Mouse (Mus musculus): ENCODE results near the gene Hapln4. TPM values are rescaled to one million over a fixed set of nuclear protein-coding genes. Genes with fewer than 3 reads are reported as not detected.
A peak's percentile ranks its signal among the peaks of the same experiment; 100 is the strongest.

Hapln4 gene
- total RNA-seq, 2 experiments from 2014 or later: 6.8 to 7.7 TPM

DNA sequence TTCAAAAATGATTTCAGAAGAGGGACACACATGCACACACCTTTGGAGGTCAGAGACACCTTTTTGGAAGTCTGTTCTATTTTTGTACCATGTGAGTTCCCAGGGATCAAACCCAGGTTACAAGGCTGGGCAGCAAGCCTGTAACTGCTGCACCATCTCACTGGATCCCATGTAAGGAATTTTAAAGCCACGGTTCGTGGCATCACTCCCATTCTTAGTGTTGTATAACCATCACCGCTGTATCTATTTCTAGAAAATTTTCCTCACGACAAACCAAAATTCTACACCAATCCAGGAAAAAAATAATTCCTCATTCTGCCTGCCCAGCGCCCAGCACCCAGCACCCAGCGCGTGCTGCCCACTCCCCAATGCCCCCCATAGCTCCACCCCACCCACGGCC, 16.0 kb downstream of the Hapln4 start:
- no peak for DNase-seq (ENCODE audit: low spot score in 2 of 2)

DNA sequence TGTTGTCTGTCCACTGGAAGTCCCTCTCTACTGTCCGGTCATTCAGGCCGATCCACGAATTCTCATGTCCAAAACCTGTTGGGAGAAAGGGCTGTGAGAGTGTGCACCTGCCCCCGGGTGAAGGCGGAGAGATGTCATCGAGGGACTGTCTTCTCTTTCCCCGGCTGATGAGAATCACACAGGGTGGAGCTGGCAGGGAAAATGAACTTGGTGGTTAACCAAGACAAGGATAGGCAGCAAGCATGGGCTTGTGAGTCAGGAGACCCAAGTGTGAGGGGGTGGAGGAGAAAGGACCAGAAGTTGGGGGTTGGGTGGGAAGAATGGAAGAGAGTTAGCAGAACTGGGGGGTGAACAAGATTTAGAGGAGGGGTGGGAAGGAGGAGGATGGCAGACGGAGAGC, 17.0 kb downstream of the Hapln4 start:
- DNase-seq (ENCODE audit: low spot score in 2 of 2): no peak

DNA sequence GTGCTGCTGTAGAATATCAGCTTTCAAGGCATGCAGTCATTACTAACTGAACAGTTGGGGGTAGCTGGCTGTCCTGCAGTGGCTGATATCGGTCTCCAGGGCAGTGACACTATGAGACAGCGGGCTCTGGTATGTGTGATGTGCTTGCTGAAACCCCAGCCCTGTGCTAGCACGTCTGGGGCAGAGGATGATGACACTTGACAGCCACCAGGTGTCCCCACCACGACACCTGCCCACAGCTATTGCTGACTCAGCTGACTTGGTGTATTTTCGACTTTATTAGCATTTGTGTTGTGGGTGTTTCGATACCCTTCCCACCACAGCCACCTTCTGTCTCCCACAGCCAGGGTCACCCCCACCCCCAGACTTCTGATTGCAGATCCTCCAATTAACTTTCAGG, 21.2 kb downstream of the Hapln4 start:
- DNase-seq (ENCODE audit: low spot score in 2 of 2): peak in 1 of 2 experiments; percentile 45

DNA sequence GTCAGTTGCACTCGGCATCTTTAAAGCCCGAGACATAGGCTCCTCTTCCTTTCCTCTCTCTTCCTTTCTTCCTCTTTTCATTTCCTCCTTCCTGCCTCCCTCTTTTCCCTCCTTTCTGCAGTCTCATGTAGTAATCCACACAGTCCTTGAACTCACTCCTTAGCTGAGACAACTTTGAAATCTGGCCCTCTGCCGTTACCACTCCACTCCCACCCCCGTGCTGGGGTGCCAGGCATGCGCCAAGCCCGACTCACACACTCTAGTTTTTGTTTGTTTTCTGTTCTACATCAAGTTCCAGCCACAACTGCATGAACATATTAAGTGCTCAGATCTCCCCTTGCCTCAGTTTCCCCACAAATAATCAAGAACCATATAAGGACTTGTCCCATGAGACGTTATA, 21.7 kb downstream of the Hapln4 start:
- DNase-seq (ENCODE audit: low spot score in 2 of 2): no peak

DNA sequence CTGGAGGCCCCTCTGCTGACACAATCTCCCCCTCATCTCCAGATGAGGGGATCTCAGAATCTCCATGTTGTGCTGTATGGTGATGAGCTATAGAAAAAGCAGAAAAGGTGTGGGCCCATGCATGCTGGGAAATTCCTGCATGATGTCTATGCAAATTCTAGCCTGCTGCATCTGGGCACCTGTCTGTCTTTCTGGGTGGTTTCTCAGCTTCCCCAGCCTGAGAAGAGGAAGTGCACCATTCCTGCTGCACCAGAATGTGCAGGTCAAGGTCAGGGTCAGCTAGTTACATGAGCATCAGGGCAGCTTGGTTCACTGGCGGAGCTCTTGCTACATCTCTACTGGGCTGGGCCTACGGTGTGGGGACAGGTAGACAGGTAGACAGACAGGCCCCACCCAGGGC, 27.2 kb downstream of the Hapln4 start:
- DNase-seq (ENCODE audit: low spot score in 2 of 2): no peak

DNA sequence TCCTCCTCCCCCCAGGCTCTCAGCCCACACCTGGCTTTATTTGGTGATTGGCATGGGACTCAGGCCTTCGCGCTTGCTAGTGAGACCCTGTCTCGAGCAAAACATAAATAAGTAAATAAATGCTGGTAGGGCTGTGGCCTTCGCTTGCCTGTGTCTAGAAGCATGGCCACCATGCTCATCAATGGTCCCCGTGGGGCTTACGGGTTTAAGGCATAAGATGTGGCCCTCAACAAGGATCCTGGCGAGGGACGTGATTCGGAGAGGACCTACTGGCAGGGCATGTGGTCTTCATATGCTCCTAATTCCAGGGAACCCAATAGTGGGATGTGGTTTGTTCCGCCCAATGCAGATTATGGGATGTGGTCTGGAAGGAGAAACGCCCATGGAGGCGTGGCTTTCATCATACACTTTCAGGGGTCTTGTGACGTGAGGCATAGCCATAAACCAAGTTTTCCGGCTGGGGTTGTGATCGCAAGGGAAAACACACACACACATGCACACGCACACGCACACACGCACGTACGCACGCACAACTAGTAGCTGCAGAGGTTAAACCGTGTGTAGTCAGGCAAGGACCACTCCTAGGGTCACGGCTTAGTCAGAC, 28.0 kb downstream of the Hapln4 start:
- DNase-seq (ENCODE audit: low spot score in 2 of 2): no peak

DNA sequence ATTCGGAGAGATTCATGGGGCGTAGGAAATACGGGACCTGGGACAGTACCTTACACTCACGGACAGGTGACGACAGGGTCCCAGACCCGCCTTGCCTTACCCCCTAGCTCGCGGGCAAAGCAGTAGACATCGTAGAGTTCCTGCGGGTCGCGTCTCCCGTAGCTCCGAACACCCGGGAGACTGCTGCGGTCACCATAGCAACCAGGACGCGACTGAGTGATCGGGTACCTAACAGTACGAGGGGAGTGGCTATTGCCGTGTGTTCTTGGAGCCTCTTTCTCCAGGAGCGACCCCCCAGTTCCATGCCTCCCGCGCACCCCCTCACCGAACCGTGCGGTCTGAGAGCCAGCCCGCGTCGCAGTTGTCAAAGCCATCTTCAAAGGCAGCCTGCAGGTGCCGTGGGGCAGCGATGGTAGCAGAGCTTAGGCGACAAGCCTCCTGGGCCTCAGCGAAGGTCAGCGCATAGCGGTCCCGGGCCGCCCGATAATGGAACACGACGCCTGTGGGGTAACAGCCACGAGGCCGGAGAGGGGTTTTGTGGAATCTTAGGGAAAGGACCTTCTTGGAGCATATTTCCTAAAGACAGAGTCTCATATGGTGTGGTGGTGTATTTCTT, 29.3 kb downstream of the Hapln4 start:
- DNase-seq (ENCODE audit: low spot score in 2 of 2): no peak

DNA sequence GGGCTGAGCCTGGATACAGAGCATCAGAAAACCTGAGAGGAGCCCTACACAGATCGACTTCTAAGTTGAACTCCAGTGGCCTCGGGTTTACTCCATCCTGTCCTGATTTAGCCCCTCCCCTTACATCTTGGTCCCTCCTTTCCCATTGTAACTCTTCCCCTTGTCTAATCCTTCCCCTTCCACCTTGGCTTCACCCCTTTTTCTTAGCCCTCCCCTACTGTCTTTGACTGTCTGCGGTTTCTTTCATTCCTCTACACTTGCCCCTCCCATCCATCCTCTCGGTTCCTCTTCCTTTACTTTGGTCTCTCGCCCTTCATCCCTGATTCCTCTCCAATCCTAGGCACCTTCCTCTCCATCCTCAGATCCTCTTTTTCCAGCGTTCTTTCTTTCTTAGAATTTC, 31.2 kb downstream of the Hapln4 start:
- DNase-seq (ENCODE audit: low spot score in 2 of 2): no peak

DNA sequence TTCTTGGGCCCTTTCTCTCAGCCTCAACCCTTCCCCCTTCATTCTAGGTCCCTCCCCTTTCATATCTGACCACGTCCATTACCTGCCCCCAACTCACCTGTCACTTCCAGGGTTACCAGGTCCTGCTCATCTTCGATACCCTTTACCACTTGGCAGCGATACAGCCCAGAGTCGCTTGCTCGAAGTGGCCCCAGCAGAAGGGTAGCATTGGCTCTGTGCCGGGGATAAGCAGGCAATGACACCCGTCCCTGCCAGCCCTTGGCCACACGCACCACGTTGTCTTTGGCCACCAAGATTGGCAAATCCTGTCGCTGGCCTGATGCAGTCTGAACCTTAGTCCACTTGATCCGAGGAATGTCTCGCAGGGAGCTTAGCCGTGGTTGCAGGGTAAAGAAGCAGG, 31.6 kb downstream of the Hapln4 start:
- DNase-seq (ENCODE audit: low spot score in 2 of 2): no peak

DNA sequence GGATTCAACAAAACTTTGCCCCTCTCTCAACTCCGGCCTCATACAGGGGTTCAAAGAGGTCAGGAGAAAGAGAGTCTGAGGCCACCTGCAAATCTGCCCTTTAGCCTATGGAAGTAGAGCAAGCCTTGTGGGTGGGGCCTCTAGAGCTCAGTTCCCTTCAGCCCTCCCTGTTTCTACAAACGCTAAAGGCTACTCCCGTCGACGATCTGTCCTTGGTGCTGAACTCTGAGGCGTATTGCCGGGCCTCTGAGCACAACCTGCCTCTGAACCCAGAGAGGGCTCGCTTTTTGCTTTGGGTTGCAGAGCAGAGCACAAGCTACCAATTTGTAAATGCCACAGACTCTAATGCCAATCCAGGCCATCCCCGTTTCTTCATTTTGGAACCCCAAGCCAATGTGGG, 34.4 kb downstream of the Hapln4 start:
- DNase-seq (ENCODE audit: low spot score in 2 of 2): no peak

DNA sequence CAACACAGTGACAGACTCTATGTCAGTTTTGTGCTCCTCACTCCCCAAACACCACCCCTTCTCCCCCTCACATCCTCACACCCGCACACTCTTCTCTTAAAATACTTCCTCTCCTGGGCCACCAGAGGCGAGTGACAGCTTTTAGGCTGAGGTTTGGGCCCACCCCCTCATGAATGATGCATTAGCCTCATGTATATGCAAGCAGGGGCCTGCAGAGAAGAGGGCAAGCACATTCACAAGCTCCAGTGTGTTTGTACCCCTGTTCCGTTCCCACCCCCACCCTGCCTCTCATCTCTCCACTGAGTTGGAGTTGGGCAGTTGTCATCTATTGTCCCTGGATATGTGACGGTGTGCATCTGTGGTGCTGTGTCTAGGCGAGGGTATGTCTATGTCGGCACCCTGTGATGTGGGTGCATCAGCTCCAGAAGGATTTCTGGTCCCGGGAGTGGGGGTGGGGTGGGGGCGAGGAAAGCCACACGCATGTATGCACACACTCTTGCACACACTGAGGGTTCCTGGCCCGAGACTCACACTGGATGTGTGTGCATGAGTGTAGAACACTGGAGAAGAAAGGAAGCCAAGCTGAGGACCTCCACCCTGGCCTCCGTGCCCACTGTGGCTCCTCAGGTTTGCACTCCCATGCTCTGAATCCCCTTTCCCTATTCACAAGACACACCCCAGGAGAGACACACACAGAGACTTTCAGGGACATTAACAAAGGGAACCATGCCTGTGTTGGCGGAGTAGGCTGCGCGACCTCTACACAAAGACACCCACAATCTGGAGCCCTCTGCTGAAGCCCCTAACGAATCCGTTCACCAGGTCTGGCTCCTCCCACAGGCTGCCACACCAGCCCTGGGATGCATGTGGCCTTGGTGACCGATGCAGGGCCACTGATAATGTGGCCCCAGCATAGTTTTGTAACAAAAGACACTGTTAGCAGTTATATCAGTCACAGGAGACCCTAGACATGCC, 35.8 kb downstream of the Hapln4 start:
- DNase-seq (ENCODE audit: low spot score in 2 of 2): peak; percentile 54 to 67

DNA sequence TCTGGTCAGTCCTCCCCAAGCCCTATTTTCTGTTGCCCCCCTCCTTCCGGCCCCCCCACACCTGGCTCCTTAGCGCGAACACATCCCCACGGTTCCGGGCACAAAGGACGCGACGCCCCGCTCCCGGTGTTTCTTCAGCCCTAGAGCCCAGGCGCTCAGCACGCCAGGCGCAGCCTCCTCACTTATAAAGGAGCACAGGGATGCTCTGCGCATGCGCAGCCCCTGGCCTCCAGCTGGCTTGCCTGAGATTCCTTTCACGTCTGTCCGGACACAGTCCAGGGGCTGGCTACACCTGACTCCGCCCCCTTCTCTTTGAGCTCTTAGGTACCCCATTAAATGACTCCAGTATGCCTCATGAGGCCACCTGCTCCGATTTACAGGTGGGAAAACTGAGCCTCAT, 37.4 kb downstream of the Hapln4 start, which contains the start of gene Ncan:
Gene Ncan, minus strand, starts transcription at position 207 of the 400 bp plus-strand sequence.
- DNase-seq (ENCODE audit: low spot score in 2 of 2): peak; percentile 95 to 97

DNA sequence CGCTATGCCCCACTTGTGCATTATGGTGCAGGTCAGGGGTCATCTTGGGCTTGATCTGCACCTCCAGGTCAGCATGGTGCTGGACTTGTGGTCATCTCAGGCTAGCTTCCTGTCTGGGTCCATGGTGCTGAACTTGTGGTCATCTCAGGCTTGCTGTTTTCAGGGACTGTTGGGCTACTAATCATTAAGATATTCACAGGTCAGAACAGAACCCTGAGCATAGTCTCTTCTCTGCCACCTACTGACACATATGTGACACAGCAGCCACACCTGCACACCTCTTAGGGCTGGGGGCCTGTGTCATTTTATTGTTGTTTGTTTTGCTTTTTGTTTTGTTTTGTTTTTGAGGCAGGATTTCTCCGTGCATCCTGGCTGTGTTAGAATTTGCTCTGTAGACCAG, 39.6 kb downstream of the Hapln4 start:
- no peak for DNase-seq (ENCODE audit: low spot score in 2 of 2)

DNA sequence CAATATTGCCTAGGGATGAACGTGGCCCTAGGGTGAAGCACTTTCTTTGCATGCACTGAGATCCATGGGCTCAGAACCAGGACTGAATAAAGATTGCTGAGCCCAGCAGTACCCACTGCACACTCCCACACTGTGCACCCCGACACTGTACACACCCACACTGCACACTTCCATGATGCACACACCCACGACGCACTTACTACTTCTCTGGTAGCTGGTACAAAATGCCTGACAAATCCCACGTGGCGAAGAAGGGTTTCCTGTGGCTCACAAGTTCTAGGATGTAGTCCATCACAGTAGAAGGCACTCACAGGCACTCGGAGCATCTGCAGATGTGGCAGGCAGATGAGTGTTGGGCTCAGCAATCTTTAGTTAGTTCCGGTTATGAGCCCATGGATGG, 41.7 kb downstream of the Hapln4 start:
- no peak for DNase-seq (ENCODE audit: low spot score in 2 of 2)

DNA sequence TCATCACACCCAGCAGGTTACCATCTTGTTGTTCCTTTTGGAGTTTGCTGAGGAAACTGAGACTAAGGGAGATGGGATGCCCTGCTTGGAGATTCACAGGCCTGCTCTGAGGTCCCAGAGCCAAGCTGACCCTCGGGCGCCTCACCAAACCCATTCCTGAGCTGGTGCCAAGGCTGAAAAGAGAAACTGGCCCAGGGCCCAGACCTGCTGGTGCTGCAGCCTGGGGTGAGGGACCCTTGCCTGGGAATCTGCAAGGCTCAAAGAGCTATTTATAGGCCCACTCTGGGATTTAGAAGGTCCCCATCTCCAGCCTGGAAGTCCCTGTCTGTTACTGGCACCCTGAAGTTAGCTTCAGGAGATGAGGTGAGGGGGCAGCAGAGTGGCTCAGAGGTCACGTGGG, 45.2 kb downstream of the Hapln4 start:
- peak; percentile 77 to 86 for DNase-seq (ENCODE audit: low spot score in 2 of 2)

DNA sequence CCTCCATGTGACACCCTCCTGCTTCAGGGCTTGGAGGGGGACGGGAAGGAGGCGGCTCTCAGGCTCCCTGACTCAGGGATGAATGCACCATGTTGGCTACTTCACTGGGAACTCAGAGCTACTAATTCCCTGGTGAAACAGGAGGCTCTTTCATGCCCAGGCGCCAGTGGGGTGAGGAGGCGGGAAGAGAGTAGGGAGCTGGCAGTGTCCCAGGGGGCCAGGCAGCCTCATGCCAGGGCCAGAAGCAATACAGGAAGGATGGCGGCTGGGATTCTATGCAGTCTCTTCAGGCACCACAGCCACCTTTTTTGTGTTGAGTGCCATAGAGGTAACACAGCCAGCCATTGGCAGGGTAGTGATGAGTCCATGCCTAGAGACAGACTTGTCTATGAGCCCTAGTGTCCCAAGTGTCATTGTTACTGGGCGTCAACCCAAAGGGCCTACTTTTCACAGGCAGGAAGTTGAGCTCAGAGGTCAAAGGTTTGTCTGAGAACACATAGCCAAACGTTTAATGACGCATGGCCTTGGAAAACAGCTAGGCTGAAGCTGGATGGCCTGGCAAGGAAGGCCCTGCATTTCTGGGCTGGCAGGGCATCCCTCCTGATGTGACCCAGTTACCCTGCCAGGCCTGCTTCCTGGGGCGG, 46.2 kb downstream of the Hapln4 start:
- peak; percentile 79 to 85 for DNase-seq (ENCODE audit: low spot score in 2 of 2)

DNA sequence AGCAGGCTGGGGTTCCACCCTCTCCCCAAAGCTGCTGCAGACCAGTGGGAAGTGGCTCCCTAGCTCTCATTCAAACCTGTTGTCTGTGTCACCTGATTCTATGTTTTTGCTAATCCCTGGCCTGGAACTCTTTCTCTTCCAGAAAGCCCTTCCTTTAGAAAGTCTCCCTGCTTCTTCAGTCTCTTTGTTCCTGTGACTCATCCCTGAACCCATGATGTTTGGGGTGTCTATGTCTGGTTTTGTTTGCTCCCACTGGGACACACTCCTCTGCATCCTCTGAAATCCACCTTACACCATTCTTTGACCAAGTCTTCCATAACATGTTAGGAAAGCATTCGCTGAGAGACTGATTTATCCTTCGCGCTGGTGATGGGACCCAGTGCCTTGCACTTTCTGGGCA, 46.8 kb downstream of the Hapln4 start:
- DNase-seq (ENCODE audit: low spot score in 2 of 2): no peak

DNA sequence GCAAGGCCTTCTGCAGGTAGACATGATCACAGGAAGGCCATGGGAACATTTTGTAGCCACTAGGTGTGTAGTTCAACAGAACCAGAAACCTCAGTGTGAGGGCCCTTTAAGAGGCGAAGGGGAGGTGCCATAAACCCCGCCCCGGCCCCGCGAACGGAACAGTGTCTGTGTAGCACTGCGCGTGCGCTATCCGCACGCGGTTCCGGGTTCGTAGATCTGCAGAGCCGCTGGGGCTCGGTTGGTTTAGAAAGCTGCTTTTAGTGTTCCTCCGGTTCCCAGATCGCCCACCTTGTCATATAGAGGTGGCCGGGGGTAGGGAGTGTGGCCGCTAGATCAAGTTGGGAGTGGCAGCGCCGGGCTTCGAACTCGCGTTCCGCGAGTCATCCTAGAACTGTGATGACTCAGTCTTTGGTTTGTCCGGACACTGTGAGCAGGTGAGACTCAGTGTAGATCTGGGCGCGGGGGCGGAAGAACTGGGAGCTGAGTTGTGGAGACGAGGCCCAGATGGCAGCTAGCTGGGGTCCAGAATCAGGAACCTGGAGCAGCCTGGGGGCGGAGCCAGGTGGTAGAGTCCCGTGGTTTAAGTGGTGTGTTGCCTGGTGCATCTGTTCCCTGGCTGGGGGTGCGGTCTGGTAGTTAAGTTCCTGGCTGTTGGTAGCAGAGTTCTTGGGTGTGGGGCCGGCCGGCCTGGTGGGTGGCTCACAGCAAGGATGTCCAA, 48.1 kb downstream of the Hapln4 start, which contains the start of gene Nr2c2ap:
Gene Nr2c2ap, plus strand, starts transcription at position 168 of the 718 bp plus-strand sequence.
- DNase-seq (ENCODE audit: low spot score in 2 of 2): peak; percentile 74 to 81

DNA sequence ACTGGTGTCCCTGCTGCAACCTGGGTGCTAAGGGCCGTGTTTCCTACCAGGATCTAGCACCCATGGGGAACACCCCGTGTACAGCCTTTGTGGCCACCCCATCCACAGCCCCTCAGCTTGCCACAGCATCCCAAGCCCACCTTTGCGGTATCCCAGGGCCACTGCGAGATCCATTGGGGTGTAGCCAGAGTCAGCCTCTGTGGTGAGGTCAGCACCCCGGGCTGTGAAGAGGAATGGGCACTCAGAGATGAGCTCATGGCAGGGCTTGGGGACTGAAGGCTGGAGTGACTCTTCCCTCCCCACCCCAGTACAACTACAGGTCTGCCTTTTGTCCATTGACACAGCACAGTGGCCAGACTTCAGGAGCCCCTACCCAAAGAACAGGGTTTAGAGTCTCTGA, 50.8 kb downstream of the Hapln4 start:
- no peak for DNase-seq (ENCODE audit: low spot score in 2 of 2)

DNA sequence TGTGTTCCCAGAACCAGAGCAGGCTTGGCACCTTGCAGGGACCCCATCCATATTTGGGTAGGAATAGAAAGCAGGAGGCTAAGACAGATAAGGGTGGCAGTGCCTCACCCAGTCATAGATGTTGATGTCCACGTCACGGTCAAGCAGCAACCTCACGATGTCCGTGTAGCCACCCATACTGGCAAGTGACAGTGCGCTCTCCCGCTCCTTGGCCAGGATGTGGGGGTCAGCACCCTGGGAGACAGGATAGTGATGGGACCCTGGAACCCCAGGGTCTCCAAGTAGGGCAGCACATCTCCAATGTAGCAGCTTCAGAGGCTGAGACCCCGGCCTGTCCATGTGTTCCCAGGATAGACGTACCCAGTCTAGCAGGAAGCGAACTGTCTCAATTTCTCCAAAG, 51.7 kb downstream of the Hapln4 start:
- no peak for DNase-seq (ENCODE audit: low spot score in 2 of 2)

DNA sequence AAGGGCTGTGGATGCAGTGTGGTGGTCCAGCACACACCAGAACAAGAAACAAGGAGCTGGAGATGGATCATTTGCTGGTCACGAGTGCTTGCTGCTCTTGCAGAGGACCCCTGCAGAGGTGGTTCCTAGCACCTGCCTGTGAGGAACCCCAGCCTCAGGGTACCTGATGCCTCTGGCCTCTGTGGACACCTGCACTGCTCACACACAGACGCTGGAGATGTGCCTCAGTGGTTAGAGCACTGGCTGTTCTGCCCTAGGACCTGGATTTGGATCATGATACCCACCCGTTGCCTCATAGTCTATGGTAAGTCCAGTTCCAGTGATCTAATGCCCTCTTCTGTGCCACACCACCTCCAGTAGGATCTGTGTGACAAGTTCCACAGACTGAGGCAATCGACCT, 53.3 kb downstream of the Hapln4 start:
- no peak for DNase-seq (ENCODE audit: low spot score in 2 of 2)
